Mouse (Mus musculus): ENCODE results near the gene Tas2r109.
"Not testable (repeated sequence)": the region's sequence is repeated elsewhere in the genome, so short reads cannot be mapped to it uniquely, and the experiment has no call there.

The Tas2r109 gene

DNA sequence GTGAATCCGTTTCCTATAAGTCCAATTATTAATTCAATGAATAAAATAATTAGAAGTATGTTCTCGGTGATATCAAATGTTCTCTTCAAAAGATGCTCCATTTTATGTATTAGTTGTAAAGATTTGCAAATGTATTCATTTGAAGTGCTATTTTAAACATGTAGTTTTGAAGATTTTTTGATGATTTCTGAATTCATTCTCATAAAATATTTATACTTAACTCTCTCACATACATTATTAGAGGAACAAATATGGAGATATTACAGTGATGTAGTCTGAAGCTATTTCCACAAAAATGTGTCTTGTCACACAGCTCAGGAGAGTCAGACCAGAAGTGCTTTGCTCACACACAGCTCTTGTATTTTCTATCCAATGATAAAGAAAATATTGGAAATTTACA is at the start of gene Tas2r109:
Gene Tas2r109 (minus strand): TSS at position 101 of the 400 bp plus-strand sequence.
- DNase-seq: no peak

GRCm38 (mm10) chr6:132957819-132958218 is 22.9 kb downstream of the Tas2r109 start, which contains the start of gene Tas2r131:
Tas2r131 (minus strand) TSS chr6:132957919.
- no peak for DNase-seq

DNA sequence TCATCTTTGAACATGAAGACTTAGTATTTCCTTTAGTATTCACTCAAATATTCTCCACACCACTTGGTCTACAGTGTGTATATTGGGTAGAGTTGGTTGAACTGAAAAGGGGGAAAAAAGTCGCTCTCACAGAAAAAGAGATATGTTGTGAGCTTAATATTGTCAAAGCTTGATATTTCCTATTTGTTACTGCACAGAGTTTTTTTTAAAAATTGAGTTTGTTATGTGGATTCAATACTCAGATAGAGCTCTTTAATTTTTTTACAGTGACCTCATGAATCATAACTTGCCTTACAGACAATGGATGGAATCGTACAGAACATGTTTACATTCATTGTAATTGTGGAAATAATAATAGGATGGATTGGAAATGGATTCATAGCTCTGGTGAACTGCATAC is 30.0 kb downstream of the Tas2r109 start, which contains the start of gene Tas2r129:
Gene Tas2r129 (plus strand): TSS at position 301 of the 400 bp plus-strand sequence.
- DNase-seq: no peak

DNA sequence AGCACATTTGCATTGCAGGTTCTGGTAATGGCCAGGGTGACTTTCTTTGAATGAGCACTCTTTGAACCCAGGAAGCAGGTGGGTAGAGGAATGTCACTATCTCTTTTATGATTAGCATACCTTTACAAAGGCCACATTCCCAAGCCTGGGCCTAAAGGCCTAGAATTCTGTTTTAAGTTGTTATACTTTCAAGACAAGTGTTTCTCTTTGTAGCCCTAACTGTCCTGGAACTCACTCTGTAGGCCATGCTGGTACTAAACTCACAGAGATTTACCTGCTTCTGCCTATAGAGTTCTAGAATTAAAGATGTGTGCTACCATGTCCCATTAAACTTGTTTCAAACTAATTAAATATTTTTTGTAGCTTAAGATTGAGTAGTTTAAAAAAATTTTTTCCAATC is 39.4 kb downstream of the Tas2r109 start:
- not testable (repeated sequence) for DNase-seq

Data from spleen, adult 18-20 months (tissue).